Mouse (Mus musculus): ENCODE data around the gene Map3k20.

GRCm38 (mm10) chr2:72409968-72410367, 124.5 kb downstream of the Map3k20 start:
- TF ChIP-seq CTCF (IDR thresholded peaks at IDR 0.05; ENCODE audit: low read depth) (no peak), EP300 (IDR thresholded peaks at IDR 0.05; ENCODE audit: low read depth) (no peak)

All from liver, embryonic 14.5 days (tissue).